Mouse (Mus musculus) hindbrain, embryonic 13.5 days (tissue): ENCODE measurements around the gene Gtf2a1. TPM values are rescaled to one million over a fixed set of nuclear protein-coding genes. Genes with fewer than 3 reads are reported as not detected.

Source experiments
- polyA plus RNA-seq: library from polyadenylated mRNA; unstranded; fragments of >200 nt; fragmentation: Nextera tagmentation; extraction: Ambion mirVana; gene quantifications from 2 replicates; pipeline ENCODE4 v1.2.1, GENCODE M21; 2015

The Gtf2a1 gene
- polyA plus RNA-seq, 1 experiment from 2014 or later: 74.1 TPM

Other genes starting within 250 kb of the Gtf2a1 start
- 4.1 and 4.6 TPM in 2 replicates for gene Cep128, start 206.1 kb downstream of the Gtf2a1 start, polyA plus RNA-seq
- 0.40 and 0.52 TPM in 2 replicates for gene Tshr, start 205.9 kb downstream of the Gtf2a1 start, polyA plus RNA-seq
- gene Ston2, start 197.9 kb upstream of the Gtf2a1 start, polyA plus RNA-seq: 5.3 and 6.3 TPM in 2 replicates